Mouse (Mus musculus): ENCODE data around the gene Bcr.
A peak's percentile ranks its signal among the peaks of the same experiment; 100 is the strongest.

The Bcr gene

DNA sequence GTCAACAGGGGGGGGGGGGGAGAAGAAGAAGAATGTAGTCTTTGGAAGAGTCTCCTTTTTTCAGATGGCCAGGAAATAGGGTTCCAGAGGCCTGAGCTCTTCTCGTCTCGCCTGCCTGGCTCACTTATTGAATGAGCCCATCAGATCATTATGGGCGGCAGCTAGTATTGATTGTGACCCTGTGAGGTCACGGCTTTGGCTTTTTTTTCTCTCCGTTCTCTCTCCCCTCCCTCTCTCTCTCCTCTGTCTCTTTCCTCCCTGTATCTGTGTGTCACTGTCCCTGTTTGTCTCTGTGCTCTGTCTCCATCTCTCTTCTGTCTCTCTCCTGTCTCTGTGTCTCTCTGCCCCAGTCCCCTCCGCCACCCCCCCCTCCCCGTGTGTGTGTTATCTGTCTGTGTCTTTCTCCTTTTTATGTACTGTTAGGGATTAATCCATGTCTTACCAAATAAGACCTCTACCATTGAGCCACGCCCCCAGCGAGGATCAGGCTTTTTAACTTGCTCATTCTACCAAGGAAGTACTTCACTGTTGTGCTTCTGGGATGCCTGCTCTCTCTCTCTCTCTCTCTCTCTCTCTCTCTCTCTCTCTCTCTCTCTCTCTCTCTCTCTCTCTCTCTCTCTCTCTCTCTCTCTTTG is 1.5 kb upstream of the Bcr start:
- DNase-seq, result peak; percentile 51

DNA sequence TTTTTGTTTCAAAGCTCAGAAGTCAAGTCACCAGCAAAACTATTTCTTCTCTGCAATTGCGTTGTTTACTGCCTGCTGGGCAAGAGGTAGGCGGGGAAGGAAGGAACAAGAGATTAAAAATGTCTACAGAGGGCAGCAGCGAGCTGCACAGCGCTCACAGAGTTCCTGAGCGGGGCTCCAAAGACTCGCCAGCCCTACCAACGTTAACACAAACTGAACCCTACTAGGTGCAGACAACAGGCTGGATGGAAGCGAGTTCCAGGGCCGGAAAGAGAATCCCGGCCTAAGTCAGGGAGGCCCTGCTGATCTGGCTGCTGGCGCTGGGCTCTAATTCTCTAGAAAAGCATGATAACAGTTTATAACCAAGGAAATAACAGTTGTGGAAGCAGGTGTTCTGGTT is 996 bp upstream of the Bcr start:
- DNase-seq, result peak; percentile 82

DNA sequence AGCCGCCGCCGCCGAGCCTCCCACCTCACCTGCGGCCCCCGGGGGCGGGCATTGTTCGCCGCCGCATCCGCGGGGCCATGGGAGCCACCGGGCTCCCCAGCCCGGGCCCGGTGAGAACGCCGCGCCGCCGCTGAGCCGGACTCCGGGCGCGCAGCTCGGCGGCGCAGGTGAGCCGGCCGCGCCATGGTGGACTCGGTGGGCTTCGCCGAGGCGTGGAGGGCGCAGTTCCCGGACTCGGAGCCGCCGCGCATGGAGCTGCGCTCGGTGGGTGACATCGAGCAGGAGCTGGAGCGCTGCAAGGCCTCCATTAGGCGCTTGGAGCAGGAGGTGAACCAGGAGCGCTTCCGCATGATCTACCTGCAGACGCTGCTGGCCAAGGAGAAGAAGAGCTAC is 447 bp downstream of the Bcr start:
- DNase-seq, result no peak

DNA sequence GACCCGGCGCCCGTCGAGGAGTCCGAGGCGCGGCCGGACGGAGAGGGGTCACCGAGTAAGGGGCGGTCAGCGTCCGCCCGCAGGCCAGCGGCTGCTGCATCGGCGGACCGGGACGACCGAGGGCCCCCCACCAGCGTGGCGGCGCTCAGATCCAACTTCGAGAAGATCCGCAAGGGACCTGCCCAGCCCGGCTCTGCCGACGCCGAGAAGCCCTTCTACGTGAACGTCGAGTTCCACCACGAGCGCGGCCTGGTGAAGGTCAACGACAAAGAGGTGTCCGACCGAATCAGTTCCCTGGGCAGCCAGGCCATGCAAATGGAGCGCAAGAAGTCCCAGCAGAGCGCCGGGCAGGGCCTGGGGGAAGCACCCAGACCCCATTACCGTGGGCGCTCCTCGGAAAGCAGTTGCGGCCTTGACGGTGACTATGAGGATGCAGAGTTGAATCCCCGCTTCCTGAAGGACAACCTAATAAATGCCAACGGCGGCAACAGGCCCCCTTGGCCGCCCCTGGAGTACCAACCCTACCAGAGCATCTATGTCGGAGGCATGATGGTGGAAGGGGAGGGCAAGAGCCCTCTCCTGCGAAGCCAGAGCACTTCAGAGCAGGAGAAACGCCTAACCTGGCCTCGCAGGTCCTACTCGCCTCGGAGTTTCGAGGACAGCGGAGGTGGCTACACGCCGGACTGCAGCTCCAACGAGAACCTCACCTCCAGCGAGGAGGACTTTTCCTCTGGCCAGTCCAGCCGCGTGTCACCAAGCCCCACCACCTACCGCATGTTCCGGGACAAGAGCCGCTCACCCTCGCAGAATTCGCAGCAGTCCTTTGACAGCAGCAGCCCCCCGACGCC is 1.2 kb downstream of the Bcr start:
- no peak for DNase-seq

DNA sequence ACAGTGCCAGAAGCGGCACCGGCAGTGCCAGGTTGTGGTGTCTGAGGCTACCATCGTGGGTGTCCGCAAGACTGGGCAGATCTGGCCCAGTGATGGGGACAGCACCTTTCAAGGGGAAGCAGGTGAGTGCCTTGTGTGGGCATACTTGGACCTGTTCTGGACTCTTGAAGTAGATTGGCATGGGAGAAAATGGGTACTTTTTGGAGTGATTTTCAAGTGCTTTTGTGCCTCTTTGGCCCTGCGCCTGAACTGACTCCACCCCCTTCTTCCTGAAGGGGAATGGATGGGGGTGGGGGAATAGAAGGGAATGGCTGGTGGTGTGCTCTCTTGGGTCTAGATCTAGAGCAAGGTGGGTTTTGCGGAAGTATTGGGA is 1.8 kb downstream of the Bcr start:
- DNase-seq, result no peak

DNA sequence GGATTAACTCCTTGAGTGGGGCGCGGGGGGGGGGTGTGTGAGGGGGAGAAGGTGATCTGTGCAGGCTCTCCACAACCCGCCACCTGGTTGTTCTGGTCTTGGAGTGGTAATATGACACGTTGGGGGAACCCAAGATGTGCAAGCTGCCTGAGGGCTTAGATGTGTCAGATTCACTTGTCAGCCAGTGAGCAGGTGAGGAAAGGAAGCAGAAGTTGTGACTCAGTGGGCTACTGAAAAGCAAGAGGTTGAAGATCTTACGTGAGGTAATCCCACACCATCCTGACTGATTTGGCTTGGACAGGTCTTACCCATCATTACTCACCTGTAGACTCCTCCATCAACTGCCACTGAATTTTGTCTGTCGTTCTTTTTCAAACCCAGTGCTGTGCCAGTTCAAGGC is 2.2 kb downstream of the Bcr start:
- DNase-seq, result no peak

DNA sequence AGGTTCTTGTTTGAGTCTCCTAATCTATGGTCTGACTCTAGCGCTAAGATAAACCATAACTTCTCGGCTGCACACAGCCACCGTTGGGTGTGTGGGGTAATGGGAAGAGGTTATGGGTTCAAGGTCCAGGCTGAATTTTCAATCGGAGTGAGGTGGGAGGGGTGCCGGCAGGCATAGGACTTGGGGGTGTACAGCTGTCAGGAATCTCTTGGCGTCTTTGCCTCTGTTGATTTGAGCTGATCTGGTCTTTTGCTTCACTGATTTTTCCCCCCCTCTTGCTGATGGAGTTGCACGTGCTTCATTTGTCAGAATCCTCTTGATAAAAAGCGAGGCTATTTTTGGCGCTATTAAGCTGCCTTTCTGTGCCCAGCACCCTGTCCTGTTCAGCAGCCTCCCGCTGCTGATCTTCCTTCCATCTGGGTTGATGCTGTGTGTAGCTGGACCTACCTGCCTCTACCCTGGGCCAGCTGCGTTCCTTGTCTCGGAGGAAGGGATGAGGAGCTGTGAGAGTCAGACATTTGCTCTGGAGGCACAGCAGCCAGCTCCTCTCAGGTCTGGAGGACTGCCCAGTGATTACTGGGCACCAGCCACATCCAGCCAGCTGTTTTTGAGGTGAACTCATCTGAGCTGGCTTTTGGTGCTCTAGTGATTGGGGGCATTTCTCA is 3.0 kb downstream of the Bcr start:
- DNase-seq, result no peak

DNA sequence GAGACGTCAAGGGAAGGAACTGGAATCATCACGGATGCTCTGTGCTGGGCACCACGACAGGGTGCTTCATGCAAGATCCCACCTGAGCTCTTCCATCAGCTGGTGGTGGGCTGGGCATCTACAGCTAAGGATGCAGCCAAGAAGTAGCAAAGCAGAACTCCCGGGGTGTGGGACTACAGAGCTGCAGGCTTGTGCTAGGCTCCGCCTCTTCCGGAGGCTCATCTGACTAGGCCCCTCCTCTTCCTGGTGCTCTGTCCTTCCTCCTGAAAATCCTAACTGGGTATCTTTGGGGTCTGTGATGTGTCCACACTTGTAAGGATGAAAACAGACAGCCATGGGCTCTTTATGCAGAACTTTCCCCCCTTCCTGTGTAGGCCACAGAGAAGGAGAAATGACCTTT is 5.3 kb downstream of the Bcr start:
- DNase-seq, result no peak

DNA sequence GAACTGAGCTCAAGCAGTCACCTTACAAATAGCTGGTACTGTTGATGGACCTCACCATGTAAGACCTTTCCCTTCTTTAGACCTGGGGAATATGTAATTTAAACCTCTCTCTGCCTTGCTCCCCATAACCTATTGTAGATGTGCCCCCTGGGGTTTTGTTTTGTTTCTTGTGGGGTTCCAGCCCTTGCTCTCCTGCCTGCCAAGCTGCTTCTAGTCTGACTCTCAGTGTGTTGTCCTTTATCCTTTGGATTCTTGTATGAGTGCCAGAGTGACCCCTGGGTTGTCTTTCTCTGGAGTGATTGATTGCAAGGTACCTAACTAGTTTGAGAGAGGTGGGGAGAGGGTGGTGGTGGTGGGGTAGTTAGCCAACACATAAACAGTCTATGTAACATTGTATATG is 7.1 kb downstream of the Bcr start:
- DNase-seq, result no peak

DNA sequence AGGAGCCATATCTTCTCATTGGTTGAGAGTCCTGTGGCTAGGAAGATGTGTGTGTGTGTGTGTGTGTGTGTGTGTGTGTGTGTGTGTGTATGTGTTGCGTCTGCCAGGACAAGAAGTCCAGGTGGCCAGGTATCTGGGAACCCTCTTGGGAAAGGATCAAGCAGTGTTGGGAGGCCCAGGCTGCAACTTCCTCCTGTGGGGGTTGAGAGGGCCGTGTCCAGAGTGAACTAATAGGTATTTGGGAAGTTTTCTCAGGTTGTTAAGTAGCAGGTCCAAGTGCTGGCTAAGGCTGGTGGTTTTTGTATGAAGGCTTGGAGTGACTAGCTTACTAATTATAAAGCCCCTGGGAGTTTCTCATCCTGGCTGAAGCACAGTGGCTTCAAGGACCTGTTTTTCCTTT is 7.7 kb downstream of the Bcr start:
- DNase-seq, result no peak

DNA sequence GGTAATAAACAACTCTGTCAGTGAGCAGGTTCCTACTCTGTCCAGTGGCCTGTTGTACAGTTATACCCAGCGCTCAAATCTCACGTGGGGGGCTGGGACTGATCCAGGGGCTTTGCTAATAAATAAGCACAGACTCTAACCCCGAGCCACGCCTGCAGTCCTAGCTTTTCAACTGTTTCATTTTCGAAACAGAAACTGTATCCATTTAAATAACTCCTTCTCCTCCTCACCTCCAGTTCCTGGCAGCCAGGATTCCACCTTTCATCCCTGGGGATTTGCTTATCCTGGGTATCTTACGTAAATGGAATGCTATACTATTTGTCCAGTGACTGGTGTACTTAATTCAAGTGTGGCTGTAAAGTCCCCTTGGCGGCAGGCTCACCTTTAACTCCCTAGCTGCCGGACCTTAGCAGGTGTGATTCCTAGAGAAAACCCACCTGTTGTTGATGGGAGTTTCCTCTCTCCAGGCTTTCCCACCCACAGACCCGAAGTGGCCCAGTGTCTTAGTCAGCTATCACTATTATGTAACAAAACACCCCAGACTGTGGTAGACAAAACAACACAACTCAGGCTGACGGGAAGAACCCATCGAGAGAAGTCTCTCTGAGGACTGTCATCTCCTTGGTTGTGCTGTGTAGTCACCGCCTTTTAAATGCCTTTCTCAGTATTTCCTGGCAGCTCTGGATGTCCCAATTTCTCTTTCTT is 8.4 kb downstream of the Bcr start:
- DNase-seq, result no peak

DNA sequence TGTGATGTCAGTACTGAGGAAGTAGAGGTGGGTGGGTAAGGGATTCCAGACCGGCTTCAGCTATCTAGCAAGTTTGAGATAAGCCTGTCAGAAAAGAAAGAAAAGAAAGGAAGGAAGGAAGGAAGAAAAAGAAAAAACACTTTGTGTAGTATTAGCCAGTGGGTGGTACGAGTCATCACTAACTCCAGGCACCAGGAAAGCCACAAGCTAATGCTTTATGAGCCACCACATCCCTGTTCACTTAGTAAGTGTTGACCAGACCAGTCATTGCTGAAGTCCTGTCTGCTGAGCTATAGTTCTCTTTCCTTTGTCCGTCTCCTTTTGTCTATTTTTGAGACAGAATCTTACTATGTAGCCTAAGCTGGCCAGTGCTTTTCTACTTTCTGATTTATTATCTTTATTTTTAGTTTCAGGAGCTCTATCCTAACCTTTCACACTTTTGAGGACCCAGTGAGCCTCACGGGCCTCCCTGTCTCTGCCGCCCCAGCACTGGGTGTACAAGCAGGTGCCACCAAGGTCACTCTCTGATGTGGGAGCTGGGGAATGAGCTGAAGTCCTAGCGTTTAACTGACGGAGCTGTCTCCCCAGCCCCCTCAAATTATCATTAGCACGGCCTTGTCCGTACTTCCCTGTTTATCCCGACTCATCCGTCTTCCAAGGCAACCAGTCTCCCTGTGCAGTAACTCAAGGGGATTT is 10.0 kb downstream of the Bcr start:
- no peak for DNase-seq

DNA sequence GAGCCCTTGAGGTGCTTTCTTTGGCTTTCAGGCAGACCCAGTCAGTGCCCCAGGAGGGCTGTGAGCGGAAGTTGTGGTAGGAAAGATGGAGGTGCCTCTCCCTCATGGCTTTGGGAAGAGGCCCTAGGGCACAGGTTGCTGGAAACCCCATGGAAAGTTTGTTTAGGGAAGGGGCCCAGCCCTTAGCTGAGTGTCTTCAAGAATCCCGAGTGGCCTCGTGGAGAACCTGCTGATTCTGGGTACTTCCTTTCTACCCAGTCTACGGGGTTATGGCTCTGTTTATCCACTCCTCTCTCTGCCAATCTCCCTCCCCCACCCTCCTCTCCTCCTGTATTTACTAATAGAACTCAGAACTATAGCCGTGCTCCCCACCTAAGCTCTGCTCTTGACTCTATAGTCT is 15.3 kb downstream of the Bcr start:
- no peak for DNase-seq

DNA sequence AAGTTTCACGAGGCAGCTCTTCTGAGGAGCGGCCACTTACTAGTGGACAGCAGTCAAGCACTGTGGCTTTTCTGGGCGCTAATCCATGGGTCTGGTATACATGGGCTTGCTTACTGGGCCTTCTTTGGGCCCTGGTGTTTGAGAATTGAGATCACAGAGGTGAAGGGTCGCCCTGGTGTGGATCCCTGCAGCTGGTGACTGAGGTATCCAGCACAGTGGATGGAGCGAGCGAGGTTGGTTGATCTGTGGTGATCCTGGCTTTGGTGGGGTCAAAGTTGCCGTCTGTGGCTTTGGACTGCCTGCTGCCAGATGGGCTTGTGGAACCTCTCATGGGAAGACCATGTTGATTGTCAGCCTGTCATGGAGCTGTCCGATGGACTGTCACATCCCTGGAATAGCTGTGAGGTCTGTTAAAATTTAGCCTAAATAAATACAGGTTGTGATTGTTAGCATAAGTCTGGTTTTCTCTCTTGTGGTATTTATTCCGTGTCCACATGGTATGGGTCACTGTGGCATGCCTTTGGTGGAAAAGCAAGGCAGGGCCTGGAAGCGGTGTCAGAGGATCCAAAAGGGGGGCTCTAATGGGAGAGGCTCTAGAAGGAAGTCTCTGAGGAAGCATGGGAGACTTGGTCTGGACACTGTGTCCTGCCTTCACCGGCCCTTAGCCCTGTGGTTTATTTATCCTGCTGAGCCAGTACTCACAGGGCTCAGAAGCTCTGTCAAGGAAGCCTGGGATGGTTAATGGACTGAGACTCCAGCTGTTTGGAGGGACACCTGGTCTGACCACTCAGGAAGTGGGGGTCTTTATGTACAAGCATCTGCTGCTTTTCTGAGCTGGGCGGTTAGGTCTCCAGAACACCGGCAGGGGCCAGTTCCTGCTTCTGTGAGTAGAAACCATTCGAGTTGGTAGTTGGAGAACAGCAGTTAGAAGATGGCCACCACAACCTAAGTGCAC is 18.1 kb downstream of the Bcr start:
- DNase-seq, result no peak

DNA sequence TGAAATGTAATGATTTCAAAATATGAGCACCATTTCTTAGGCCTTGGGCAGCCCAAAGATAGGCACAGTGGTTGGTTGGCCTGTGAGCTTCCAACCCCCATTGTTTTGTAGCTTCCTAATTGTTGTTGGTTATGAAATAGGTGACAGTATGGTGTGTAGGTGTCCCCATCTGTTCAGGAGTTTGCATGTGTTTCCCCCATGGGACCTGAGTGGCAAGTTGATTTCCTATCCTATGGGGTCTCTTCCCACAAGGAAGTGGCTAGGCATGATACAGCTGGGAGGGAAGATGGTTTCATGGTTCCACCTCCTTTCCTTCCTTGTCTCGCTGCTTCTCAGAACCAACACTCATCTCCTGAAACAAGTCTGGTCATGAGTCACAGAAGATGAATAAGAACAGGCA is 24.9 kb downstream of the Bcr start:
- no peak for DNase-seq

DNA sequence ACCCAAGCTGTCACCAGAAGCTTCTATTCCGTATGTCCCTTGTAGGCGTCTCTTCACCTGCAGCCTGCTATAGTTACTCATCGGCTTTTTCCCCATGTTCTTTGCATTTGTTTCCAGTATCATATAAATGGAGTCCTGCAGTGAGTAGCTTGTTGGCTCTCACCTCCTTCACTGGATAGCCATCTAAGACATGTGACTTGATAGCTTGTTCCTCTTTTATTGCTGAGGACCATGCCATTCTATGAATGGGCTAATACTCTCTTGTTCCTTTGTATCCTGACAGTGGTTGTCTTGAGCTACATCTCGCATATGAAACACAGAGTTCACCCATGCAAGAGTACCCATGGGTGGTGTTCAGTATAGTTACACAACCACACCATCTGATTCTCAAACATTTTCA is 28.1 kb downstream of the Bcr start:
- no peak for DNase-seq

DNA sequence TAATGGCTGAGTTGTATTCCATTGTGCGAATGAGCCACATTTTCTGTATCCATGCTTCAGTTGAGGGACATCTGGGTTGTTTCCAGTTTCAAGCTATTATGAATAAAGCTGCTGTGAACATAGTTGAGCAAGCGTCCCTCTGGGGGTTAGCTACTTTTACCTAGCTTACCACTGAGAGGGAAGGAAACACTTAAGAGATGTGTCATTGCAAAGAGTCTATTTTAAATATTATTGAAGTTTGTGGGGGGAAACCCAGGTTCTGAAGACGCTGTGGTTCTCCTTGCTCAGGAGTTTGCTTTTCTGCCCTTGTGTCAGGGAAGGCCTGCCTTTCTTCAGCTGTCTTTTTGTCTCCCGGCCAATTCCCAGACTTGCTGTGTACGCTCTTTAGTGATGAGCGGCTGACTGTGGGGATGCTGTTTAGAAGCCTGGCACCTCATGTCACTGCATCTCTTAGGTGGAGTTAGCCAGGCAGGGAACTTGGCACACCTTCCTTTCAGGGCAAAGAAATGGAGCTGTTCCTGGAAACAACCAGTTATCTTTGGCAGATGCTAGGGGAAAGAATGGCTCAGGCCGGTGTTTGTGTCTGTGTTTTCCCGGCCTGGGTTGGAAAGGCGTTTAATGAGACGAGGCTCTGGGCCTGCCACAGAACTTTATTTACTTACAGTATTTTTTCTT is 31.2 kb downstream of the Bcr start:
- peak; percentile 77 for DNase-seq

DNA sequence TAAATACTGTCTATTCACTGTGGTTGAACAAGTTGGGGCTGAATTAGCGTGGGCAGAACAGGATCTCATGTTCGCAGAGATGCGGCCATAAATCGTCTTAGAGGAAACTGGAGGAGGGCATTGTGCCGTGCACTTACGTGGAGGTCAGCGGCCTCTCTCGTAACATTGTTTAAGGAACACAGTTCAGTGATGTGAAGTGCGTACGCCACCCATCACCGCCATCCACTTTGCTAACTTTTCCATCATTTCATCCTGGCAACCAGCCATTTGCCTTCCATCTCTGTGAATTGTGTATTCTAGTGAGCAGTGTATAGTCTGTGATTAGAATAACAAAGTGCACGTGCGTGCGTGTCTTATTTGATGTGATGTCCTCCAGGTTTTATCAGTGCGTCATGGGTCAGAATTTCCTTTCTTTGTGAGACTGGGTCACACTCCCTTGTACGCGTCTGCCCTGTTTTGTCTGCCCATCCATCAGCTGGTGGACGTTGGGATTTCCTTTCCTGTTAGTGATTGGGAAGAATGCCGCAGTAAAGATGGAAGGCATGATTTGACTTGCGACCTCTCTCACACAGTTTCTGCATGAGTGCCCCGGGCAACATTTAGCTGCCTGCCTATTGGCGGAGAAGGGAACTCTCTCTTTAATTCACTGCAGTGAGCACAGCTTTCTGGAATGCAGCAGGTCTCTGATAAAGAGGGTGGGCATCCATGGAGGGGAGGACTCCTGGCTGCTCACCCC is 33.0 kb downstream of the Bcr start:
- no peak for DNase-seq

DNA sequence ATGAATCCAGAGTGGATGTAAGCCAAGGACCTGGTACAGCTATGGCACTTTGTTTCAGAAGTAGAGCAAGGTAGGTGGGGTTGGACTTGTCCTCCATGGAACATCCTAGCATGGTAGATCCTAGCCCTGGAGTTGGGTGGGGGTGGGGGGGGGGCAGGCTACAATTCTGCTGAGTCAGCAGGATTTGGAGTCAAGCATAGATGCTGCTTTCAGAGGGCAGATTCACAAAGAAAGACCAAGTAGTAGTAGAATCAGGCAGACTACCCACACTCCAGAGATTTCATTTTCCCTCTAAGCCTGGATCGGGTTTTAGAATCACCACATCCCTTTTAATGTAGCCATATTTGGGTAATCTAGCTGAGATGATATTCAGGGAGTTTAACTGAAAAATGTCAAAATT is 33.9 kb downstream of the Bcr start:
- DNase-seq, result no peak

DNA sequence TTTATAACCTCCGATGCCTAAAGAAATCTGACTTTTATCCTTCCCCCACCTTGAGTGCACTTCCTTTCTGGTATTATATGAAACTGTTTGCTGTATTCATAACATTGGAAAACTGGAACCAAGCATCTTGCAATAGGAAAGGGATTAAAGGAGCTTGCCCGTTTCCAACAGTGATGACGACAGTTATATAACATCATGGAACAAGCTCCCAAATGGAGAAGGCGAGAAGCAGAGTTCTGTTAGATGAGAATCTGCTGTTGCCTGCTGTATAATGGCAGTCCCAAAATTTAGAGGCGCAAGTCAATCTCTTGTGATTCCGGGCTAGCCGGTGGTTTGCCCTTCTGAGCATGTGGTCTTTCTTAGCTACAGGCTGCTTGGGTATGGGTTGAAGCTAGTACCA is 34.8 kb downstream of the Bcr start:
- DNase-seq, result no peak

All from cerebellum, adult 9-10 months (tissue).